Mouse (Mus musculus) adrenal gland (tissue): ENCODE measurements around the gene Prss41.

Experiments used
- intact Hi-C: fragments of 180-260 bp; cut with DNase I; formaldehyde crosslinking; loops from one replicate; pipeline ENCODE4 v1.15.1; 2025

Prss41 gene

GRCm38 (mm10) chr17:23828271-23829001 is 15.5 kb downstream of the Prss41 start:
- intact Hi-C loops = no loop called here

GRCm38 (mm10) chr17:23825591-23825990 is 18.4 kb downstream of the Prss41 start:
- intact Hi-C loops = no loop called here

GRCm38 (mm10) chr17:23823614-23824013 is 20.4 kb downstream of the Prss41 start:
- intact Hi-C loops = loop anchor here (2.0 kb wide), 1 partner anchor 17 kb away; no protein-coding TSS in a partner anchor

GRCm38 (mm10) chr17:23823018-23823417 is 21.0 kb downstream of the Prss41 start:
- intact Hi-C loops = loop anchor here (2.0 kb wide), 1 partner anchor 16 kb away; no protein-coding TSS in a partner anchor

GRCm38 (mm10) chr17:23822094-23822493 is 21.9 kb downstream of the Prss41 start:
- intact Hi-C loops = loop anchor here (2.0 kb wide), 1 partner anchor 15 kb away; no protein-coding TSS in a partner anchor

- intact Hi-C loops = no loop called here
These were observed 23.2 kb downstream of the Prss41 start for GRCm38 (mm10) chr17:23820731-23821130.

- intact Hi-C loops = no loop called here
These were observed 24.7 kb downstream of the Prss41 start for GRCm38 (mm10) chr17:23819235-23819634.

- intact Hi-C loops = no loop called here
These were observed 25.4 kb downstream of the Prss41 start for GRCm38 (mm10) chr17:23818579-23818978.

- intact Hi-C loops = no loop called here
These were observed 28.3 kb downstream of the Prss41 start for GRCm38 (mm10) chr17:23815641-23816040.

- intact Hi-C loops = loop anchor here (2.0 to 5.0 kb wide), 2 partner anchors 15 to 36 kb away; partner anchors contain the start of gene Flywch1
These were observed 36.1 kb downstream of the Prss41 start for GRCm38 (mm10) chr17:23807918-23808317.

- intact Hi-C loops = loop anchor here (2.0 to 5.0 kb wide), 2 partner anchors 16 to 35 kb away; partner anchors contain the start of gene Flywch1
These were observed 37.1 kb downstream of the Prss41 start for GRCm38 (mm10) chr17:23806867-23807266.

GRCm38 (mm10) chr17:23804426-23805085 is 39.4 kb downstream of the Prss41 start:
- intact Hi-C loops = loop anchor here (5.0 kb wide), 1 partner anchor 32 kb away; the partner anchor contains the start of gene Flywch1

GRCm38 (mm10) chr17:23803366-23804041 is 40.5 kb downstream of the Prss41 start:
- intact Hi-C loops = no loop called here

- intact Hi-C loops = no loop called here
These were observed 41.1 kb downstream of the Prss41 start for GRCm38 (mm10) chr17:23802746-23803365.

- intact Hi-C loops = no loop called here
These were observed 42.3 kb downstream of the Prss41 start for GRCm38 (mm10) chr17:23801627-23802026.

- intact Hi-C loops = no loop called here
These were observed 46.7 kb downstream of the Prss41 start for GRCm38 (mm10) chr17:23797316-23797715.

GRCm38 (mm10) chr17:23795323-23795722 is 48.6 kb downstream of the Prss41 start:
- intact Hi-C loops = no loop called here

- intact Hi-C loops = no loop called here
These were observed 53.0 kb downstream of the Prss41 start for GRCm38 (mm10) chr17:23791079-23791357.

GRCm38 (mm10) chr17:23790269-23791078 is 53.5 kb downstream of the Prss41 start, which contains the start of gene Srrm2:
Gene Srrm2 (plus strand): TSS chr17:23790532.
- intact Hi-C loops = no loop called here

GRCm38 (mm10) chr17:23789749-23790268 is 54.2 kb downstream of the Prss41 start:
- intact Hi-C loops = no loop called here
